Mouse (Mus musculus) CH12.LX (cell line): Measurements from ENCODE around the gene 3100002H09Rik. TPM values are rescaled to one million over a fixed set of nuclear protein-coding genes. Genes with fewer than 3 reads are reported as not detected.

ENCODE experiments used
- DNase-seq: peaks from one replicate; pipeline ENCODE4 v3.0.0-alpha.2; 2013; ENCODE audit errors: extremely low read depth
- H3K27ac ChIP-seq: 2 replicates; pipeline ENCODE4 v1.5.1; 2012; ENCODE audit warnings: low read depth, mild to moderate bottlenecking, control low read depth, moderate library complexity; ENCODE audit not compliant: insufficient read depth
- H3K27me3 ChIP-seq: replicated peaks from 2 replicates; pipeline ENCODE3; 2012; ENCODE audit warnings: inconsistent platforms
- H3K36me3 ChIP-seq, 2 experiments: replicated peaks in 1 of 2; 2 replicates each; pipeline versions ENCODE3 to v1.6.1; 2012; ENCODE audit warnings: inconsistent platforms in 1 of 2, low read length in 1 of 2, mild to moderate bottlenecking in 1 of 2, mixed read lengths in 1 of 2, moderate library complexity in 1 of 2; ENCODE audit not compliant: control insufficient read depth in 1 of 2, insufficient read depth in 1 of 2
- H3K4me1 ChIP-seq, 2 experiments: 2 replicates each; pipeline ENCODE4 v1.6.1; 2012; ENCODE audit warnings: inconsistent platforms in 1 of 2, moderate library complexity in 1 of 2; ENCODE audit not compliant: insufficient read depth in 2 of 2, control insufficient read depth in 1 of 2
- H3K4me2 ChIP-seq: 2 replicates; pipeline ENCODE4 v1.6.1; 2012; ENCODE audit warnings: low read depth, mild to moderate bottlenecking, control low read depth; ENCODE audit not compliant: poor library complexity, insufficient read depth, severe bottlenecking
- H3K4me3 ChIP-seq, 3 experiments: fragments of 150-350 bp in 1 of 3; sonication (generic) in 1 of 3; replicated peaks in 1 of 3; 2 replicates each; pipeline versions ENCODE3 to v1.5.1; 2011 to 2012; ENCODE audit warnings: low read depth in 2 of 3, low read length in 2 of 3, mild to moderate bottlenecking in 2 of 3, moderate library complexity in 2 of 3, control low read depth in 1 of 3, improper control_type of control experiment in 1 of 3, inconsistent platforms in 1 of 3, mixed read lengths in 1 of 3; ENCODE audit not compliant: poor library complexity in 1 of 3
- H3K79me2 ChIP-seq: replicated peaks from 2 replicates; pipeline ENCODE4 v1.6.1; 2012; ENCODE audit warnings: mild to moderate bottlenecking, moderate library complexity; ENCODE audit not compliant: control insufficient read depth, poor library complexity, insufficient read depth, severe bottlenecking; ENCODE audit errors: extremely low read depth
- H3K9ac ChIP-seq: 2 replicates; pipeline ENCODE4 v1.6.1; 2012; ENCODE audit warnings: low read depth, mild to moderate bottlenecking, control low read depth, moderate library complexity; ENCODE audit not compliant: insufficient read depth
- H3K9me3 ChIP-seq: replicated peaks from 2 replicates; pipeline ENCODE3; 2012; ENCODE audit warnings: low read length, inconsistent platforms, mixed read lengths
- CHD1 ChIP-seq: IDR thresholded peaks from 2 replicates; pipeline ENCODE4 v1.6.1; 2012; ENCODE audit warnings: low read depth, low read length, improper control_type of control experiment, inconsistent platforms
- JUN ChIP-seq: IDR thresholded peaks from 2 replicates; pipeline ENCODE4 v1.6.1; 2011; ENCODE audit warnings: low read depth, mild to moderate bottlenecking, low read length, improper control_type of control experiment, moderate library complexity; ENCODE audit not compliant: insufficient read depth
- KAT2A ChIP-seq: IDR thresholded peaks from 2 replicates; pipeline ENCODE4 v1.6.1; 2012; ENCODE audit warnings: low read length, improper control_type of control experiment, inconsistent platforms; ENCODE audit not compliant: insufficient replicate concordance
- MXI1 ChIP-seq: IDR thresholded peaks from 2 replicates; pipeline ENCODE4 v1.6.1; 2011; ENCODE audit warnings: mild to moderate bottlenecking, low read depth, low read length, improper control_type of control experiment
- MYC ChIP-seq: IDR thresholded peaks from 2 replicates; pipeline ENCODE4 v1.6.1; 2011; ENCODE audit warnings: low read depth, mild to moderate bottlenecking, improper control_type of control experiment, low read length
- NELFE ChIP-seq: IDR thresholded peaks from 2 replicates; pipeline ENCODE4 v1.6.1; 2011; ENCODE audit warnings: low read depth, low read length, improper control_type of control experiment
- PAX5 ChIP-seq: IDR thresholded peaks from 2 replicates; pipeline ENCODE4 v1.6.1; 2012; ENCODE audit warnings: low read length, inconsistent platforms, mixed read lengths
- TBP ChIP-seq: conservative IDR thresholded peaks from 2 replicates; pipeline ENCODE4 v1.6.1; 2011; ENCODE audit warnings: low read depth, low read length, improper control_type of control experiment
- dilution Hi-C: fragments of 300-500 bp; cut with MboI; formaldehyde crosslinking; loops from 2 replicates; pipeline ENCODE4 v1.14.3; 2020; ENCODE audit warnings: low sequenced_read_pairs; ENCODE audit not compliant: extremely low pct_unique_long_range_greater_than_20kb, extremely low pct_ligation_motif_present
- in situ Hi-C: fragments of 300-500 bp; cut with MboI; formaldehyde crosslinking; loops from 3 replicates; pipeline ENCODE4 v1.14.3; 2019; ENCODE audit warnings: low sequenced_read_pairs, low pct_ligation_motif_present, low pct_unique_long_range_greater_than_20kb, mixed read lengths
- polyA plus RNA-seq: library from polyadenylated mRNA; unstranded; fragments of >175 nt; gene quantifications from 2 replicates; pipeline ENCODE4 v1.2.1, GENCODE M21; 2012; ENCODE audit warnings: low read depth; ENCODE audit not compliant: insufficient read length
- total RNA-seq, 2 experiments: library from RNA; depleted of rRNA; stranded (reverse); fragments of 300-350 nt in 1 of 2; fragments of >200 nt in 1 of 2; gene quantifications; 2 replicates each; pipeline ENCODE4 v1.2.3; 2012 to 2014

3100002H09Rik gene
- total and polyA plus RNA-seq, 3 experiments = not detected

- in situ Hi-C loops = no loop called here
- H3K4me1 ChIP-seq = no peaks in the 10 kb centered on the region
- no peaks in the 10 kb centered on the region for H3K9me3 ChIP-seq
- peaks cover 80% of the 10 kb centered on the region for H3K27me3 ChIP-seq
- no peaks in the 10 kb centered on the region for H3K79me2 ChIP-seq
- TF ChIP-seq PAX5 = no peak
- TF ChIP-seq KAT2A = no peak
- no peak overlapping the region for H3K4me2 ChIP-seq
- no peaks in the 10 kb centered on the region for H3K36me3 ChIP-seq
- H3K4me3 ChIP-seq = no peak overlapping the region
- dilution Hi-C loops = no loop called here
- no peak overlapping the region for H3K27ac ChIP-seq
- no peak for DNase-seq
- H3K9ac ChIP-seq = no peak overlapping the region
Measured at GRCm38 (mm10) chr4:124595929-124596328, 14.7 kb downstream of the 3100002H09Rik start.

GRCm38 (mm10) chr4:124594933-124595332 is 15.7 kb downstream of the 3100002H09Rik start:
- Histone ChIP-seq H3K36me3 (no peaks in the 10 kb centered on the region), H3K79me2 (no peaks in the 10 kb centered on the region), H3K4me1 (no peaks in the 10 kb centered on the region), H3K4me2 (peak overlapping the region; percentile 32; the same call in 1 of the 2 replicates), H3K9ac (no peak overlapping the region), H3K27me3 (peaks cover 82% of the 10 kb centered on the region), H3K27ac (no peak overlapping the region), H3K4me3 (no peak overlapping the region), H3K9me3 (no peaks in the 10 kb centered on the region)
- TF ChIP-seq CHD1 = no peak
- in situ Hi-C loops = no loop called here
- dilution Hi-C loops = no loop called here
- DNase-seq = no peak

- Histone ChIP-seq H3K27me3 (peaks cover 86% of the 10 kb centered on the region), H3K9me3 (no peaks in the 10 kb centered on the region), H3K27ac (no peak overlapping the region), H3K79me2 (no peaks in the 10 kb centered on the region), H3K36me3 (no peaks in the 10 kb centered on the region), H3K9ac (no peak overlapping the region), H3K4me3 (no peak overlapping the region), H3K4me2 (no peak overlapping the region), H3K4me1 (no peaks in the 10 kb centered on the region)
- dilution Hi-C loops = no loop called here
- no peak for DNase-seq
- TF ChIP-seq CHD1 (no peak), TBP (no peak), PAX5 (no peak), MYC (no peak), MXI1 (no peak), NELFE (no peak), JUN (no peak)
- in situ Hi-C loops = no loop called here
Measured at GRCm38 (mm10) chr4:124593691-124594090, 16.9 kb downstream of the 3100002H09Rik start.
